Mouse (Mus musculus) kidney, adult 2 months (tissue): ENCODE measurements around the gene H2afz.

Source experiments
- CTCF ChIP-seq: fragments of 200-500 bp; conservative IDR thresholded peaks from 2 replicates; pipeline ENCODE4 v1.5.1; 2011; ENCODE audit warnings: low read depth, mild to moderate bottlenecking, control low read depth, low read length, moderate library complexity, mixed read lengths; ENCODE audit not compliant: insufficient read depth, insufficient read length
- POLR2A ChIP-seq: fragments of 200-500 bp; IDR thresholded peaks from one replicate; pipeline ENCODE4 v1.6.1; 2011; ENCODE audit warnings: low read depth, low read length, control low read depth

DNA sequence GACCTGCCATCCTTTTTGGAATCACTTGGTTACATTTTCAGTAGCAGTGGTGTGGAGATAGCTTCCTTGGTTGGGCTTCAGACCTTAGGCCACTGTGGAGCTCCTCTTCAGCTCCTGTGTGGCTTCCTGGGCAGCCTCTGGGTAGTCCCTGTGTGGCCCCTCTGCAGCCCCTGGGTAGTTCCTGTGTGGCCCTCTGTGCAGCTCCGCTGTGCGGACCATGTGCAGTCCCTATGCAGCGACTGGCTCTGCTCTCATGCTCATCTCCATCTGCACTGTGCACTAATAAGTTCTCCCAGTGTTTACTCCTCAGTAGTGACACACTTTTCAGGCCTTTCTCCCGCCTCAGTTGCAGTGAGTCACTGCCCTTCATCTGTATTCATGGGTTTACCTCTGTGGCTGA, 27.8 kb downstream of the H2afz start:
- no peak for TF ChIP-seq POLR2A
- TF ChIP-seq CTCF, result no peak
